Mouse (Mus musculus) limb, embryonic 14.5 days (tissue): ENCODE results near the gene Pnpla6. TPM values are rescaled to one million over a fixed set of nuclear protein-coding genes. Genes with fewer than 3 reads are reported as not detected.
A peak's percentile ranks its signal among the peaks of the same experiment; 100 is the strongest.

ENCODE experiments used
- ATAC-seq: fragments of 200-750 bp; cut with Nextera tagmentation; 2 replicates; pipeline ENCODE4 v1.8.0; 2017; ENCODE audit warnings: low read depth, moderate number of reproducible peaks, moderate TSS enrichment; ENCODE audit not compliant: low FRiP score
- DNase-seq: peaks from one replicate; pipeline ENCODE4 v3.0.0-alpha.2; 2015; ENCODE audit warnings: low spot score
- H3K27ac ChIP-seq: fragments of 300-500 bp; sonication (generic); replicated peaks from 2 replicates; pipeline ENCODE4 v1.5.1; 2014; ENCODE audit warnings: low read depth, mild to moderate bottlenecking, low read length, moderate library complexity, mixed read lengths
- H3K27me3 ChIP-seq: fragments of 300-500 bp; sonication (generic); 2 replicates; pipeline ENCODE4 v1.6.1; 2014; ENCODE audit warnings: low read length, mixed read lengths; ENCODE audit not compliant: control insufficient read depth, insufficient read depth
- H3K36me3 ChIP-seq: fragments of 300-500 bp; sonication (generic); 2 replicates; pipeline ENCODE4 v1.6.1; 2014; ENCODE audit warnings: mild to moderate bottlenecking, low read length, moderate library complexity, mixed read lengths; ENCODE audit not compliant: control insufficient read depth, insufficient read depth
- H3K4me1 ChIP-seq: fragments of 300-500 bp; sonication (generic); 2 replicates; pipeline ENCODE4 v1.6.1; 2014; ENCODE audit warnings: antibody characterized with exemption, low read length, mixed read lengths; ENCODE audit not compliant: control insufficient read depth, insufficient read depth
- H3K4me2 ChIP-seq: fragments of 300-500 bp; sonication (generic); replicated peaks from 2 replicates; pipeline ENCODE4 v1.6.1; 2014; ENCODE audit warnings: low read depth, mild to moderate bottlenecking, low read length, moderate library complexity; ENCODE audit not compliant: severe bottlenecking
- H3K4me3 ChIP-seq: fragments of 300-500 bp; sonication (generic); replicated peaks from 2 replicates; pipeline ENCODE4 v1.5.1; 2014; ENCODE audit warnings: low read length
- H3K9ac ChIP-seq: fragments of 300-500 bp; sonication (generic); 2 replicates; pipeline ENCODE4 v1.6.1; 2014; ENCODE audit warnings: mild to moderate bottlenecking, low read depth, low read length, moderate library complexity; ENCODE audit not compliant: severe bottlenecking
- H3K9me3 ChIP-seq: fragments of 300-500 bp; sonication (generic); 2 replicates; pipeline ENCODE4 v1.6.1; 2016; ENCODE audit warnings: low read length; ENCODE audit not compliant: control insufficient read depth
- POLR2A ChIP-seq: fragments of 200-500 bp; IDR thresholded peaks from 2 replicates; pipeline ENCODE4 v1.8.0; 2012; ENCODE audit warnings: inconsistent platforms, mild to moderate bottlenecking, moderate library complexity, borderline replicate concordance; ENCODE audit not compliant: insufficient read depth, insufficient read length; ENCODE audit errors: extremely low read depth
- WGBS: fragments of 180-500 bp; shearing (Covaris S2); extraction: QIAGEN DNeasy Blood & Tissue Kit; methylation state at CpG from one replicate; pipeline ENCODE4 v1.1.7; 2014; 5-methylcytosine and 5-hydroxymethylcytosine counted together
- polyA plus RNA-seq, 2 experiments: library from polyadenylated mRNA; depleted of rRNA in 1 of 2; stranded (reverse) in 1 of 2; unstranded in 1 of 2; fragments of >200 nt; fragmentation: Nextera tagmentation in 1 of 2; extraction: Ambion mirVana in 1 of 2; gene quantifications; 2 replicates each; pipeline versions ENCODE4 v1.2.1 to v1.2.3; 2012 to 2014

The Pnpla6 gene
- polyA plus RNA-seq, 2 experiments = 18.8 to 51.8 TPM

- 24% methylated on average over 13 of the region's 13 CpGs for WGBS
- Histone ChIP-seq H3K4me2 (peak overlapping the region; percentile 95), H3K36me3 (peaks cover 43% of the 10 kb centered on the region), H3K9ac (peak overlapping the region; percentile 65), H3K27ac (peak overlapping the region; percentile 69), H3K27me3 (no peaks in the 10 kb centered on the region), H3K4me1 (peaks cover 4% of the 10 kb centered on the region; the same call in 1 of the 2 replicates), H3K4me3 (peak overlapping the region; percentile 57), H3K9me3 (no peaks in the 10 kb centered on the region)
- ATAC-seq (no peak), DNase-seq (no peak)
- no peak for TF ChIP-seq POLR2A
Observed at GRCm38 (mm10) chr8:3514681-3515247, 420 bp upstream of the Pnpla6 start.

GRCm38 (mm10) chr8:3515771-3516417, 710 bp downstream of the Pnpla6 start:
- Histone ChIP-seq H3K4me3 (peak overlapping the region; percentile 57), H3K9me3 (no peaks in the 10 kb centered on the region), H3K27ac (peak overlapping the region; percentile 69), H3K4me2 (peak overlapping the region; percentile 95), H3K4me1 (peaks cover 4% of the 10 kb centered on the region; the same call in 1 of the 2 replicates), H3K9ac (peak overlapping the region; percentile 65), H3K27me3 (no peaks in the 10 kb centered on the region), H3K36me3 (peaks cover 35% of the 10 kb centered on the region)
- no peak for TF ChIP-seq POLR2A
- DNase-seq = peak; percentile 36
- under 1% methylated on average over 25 of the region's 25 CpGs for WGBS
- ATAC-seq = no peak; the same call in 1 of the 2 replicates

GRCm38 (mm10) chr8:3516450-3517116, 1.4 kb downstream of the Pnpla6 start:
- Histone ChIP-seq H3K27me3 (no peaks in the 10 kb centered on the region), H3K4me2 (peak overlapping the region; percentile 95), H3K4me3 (peak overlapping the region; percentile 57), H3K27ac (peak overlapping the region; percentile 69), H3K9ac (peak overlapping the region; percentile 65), H3K9me3 (no peaks in the 10 kb centered on the region), H3K36me3 (peaks cover 35% of the 10 kb centered on the region), H3K4me1 (peaks cover 4% of the 10 kb centered on the region; the same call in 1 of the 2 replicates)
- 2% methylated on average over 36 of the region's 36 CpGs for WGBS
- DNase-seq = peak; percentile 98
- peak; percentile 87 for ATAC-seq
- peak; percentile 46; the same call in 1 of the 2 replicates for TF ChIP-seq POLR2A

DNA sequence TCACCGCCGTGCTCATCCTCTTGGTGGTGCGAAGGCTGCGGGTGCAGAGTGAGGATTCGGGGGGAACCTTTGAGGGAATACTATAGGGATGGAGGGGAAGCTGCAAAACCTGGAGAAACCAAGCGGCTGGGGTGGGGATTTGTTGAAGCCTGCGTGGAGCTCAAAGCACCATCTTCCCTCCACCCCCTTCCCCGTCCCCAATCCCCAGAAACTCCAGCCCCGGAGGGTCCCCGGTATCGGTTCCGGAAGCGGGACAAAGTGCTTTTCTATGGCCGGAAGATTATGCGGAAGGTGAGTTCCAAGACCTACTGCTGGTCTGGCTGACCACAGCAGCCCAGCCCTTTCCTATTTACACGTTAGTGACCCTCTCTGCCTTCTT, 1.9 kb downstream of the Pnpla6 start:
- H3K4me2 ChIP-seq = peak overlapping the region; percentile 95
- H3K4me3 ChIP-seq = peak overlapping the region; percentile 57
- TF ChIP-seq POLR2A = no peak
- no peaks in the 10 kb centered on the region for H3K9me3 ChIP-seq
- H3K27me3 ChIP-seq = no peaks in the 10 kb centered on the region
- H3K9ac ChIP-seq = peak overlapping the region; percentile 65
- peak overlapping the region; percentile 49; the same call in 1 of the 2 replicates for H3K27ac ChIP-seq
- DNase-seq (peak; percentile 26), ATAC-seq (peak; percentile 14)
- H3K36me3 ChIP-seq = peaks cover 35% of the 10 kb centered on the region
- peaks cover 4% of the 10 kb centered on the region; the same call in 1 of the 2 replicates for H3K4me1 ChIP-seq
- 9% methylated on average over 15 of the region's 16 CpGs for WGBS

DNA sequence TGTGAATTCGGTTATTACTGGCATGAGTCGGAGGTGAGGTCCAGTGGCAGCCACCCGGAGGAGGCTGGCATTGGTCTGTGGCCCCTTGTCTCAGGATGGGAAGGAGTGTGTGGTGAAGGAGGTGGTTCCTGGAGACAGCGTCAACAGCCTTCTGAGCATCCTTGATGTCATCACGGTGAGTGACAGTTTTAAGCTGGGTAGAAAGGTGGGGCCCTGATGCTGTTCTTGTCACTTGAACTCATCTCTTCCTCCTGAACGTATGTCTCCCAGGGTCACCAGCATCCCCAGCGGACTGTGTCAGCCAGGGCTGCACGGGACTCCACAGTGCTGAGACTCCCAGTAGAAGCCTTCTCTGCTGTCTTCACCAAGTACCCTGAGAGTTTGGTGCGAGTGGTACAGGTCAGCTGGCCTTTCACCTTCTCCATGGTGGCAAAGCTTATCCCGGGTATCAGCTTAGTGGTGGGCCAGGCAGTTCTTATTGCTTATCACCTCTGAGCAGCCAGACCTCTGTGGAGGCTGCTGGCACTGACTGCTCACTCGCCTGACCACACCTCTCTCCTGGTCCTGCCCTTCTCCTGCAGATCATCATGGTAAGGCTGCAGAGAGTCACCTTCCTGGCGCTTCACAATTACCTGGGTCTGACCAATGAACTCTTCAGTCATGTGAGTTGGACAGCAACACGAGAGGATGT, 7.0 kb downstream of the Pnpla6 start:
- Histone ChIP-seq H3K36me3 (peaks cover 48% of the 10 kb centered on the region), H3K27me3 (no peaks in the 10 kb centered on the region), H3K9me3 (no peaks in the 10 kb centered on the region), H3K4me1 (no peaks in the 10 kb centered on the region), H3K9ac (no peak overlapping the region), H3K27ac (no peak overlapping the region), H3K4me3 (no peak overlapping the region), H3K4me2 (no peak overlapping the region)
- no peak for ATAC-seq
- TF ChIP-seq POLR2A = no peak
- WGBS = 90% methylated on average over 13 of the region's 13 CpGs
- no peak for DNase-seq
